In genomic region chr1:183296877-183297383, GRCm38 (mm10) we compare ENCODE assay signal across 8 mouse cellular contexts. TPM values are rescaled to one million over a fixed set of nuclear protein-coding genes. Genes with fewer than 3 reads are reported as not detected.
DNase-seq lines count a peak whose midpoint lies in the region; ATAC-seq and TF ChIP-seq lines count a peak whose summit lies in the region.

Brox (minus strand) TSS chr1:183297269.

- H3K27me3 ChIP-seq in hindbrain, postnatal 0 days (ENCODE audit: insufficient read depth, low read length), result no peaks in the 10 kb centered on the region

- peak; percentile 71 for ATAC-seq in common myeloid progenitor, adult 5-6 weeks (replicated peaks; ENCODE audit: low read depth, poor library complexity, severe bottlenecking)
- ATAC-seq in hindbrain, postnatal 0 days, result peak; percentile 95
- peak; percentile 72 for ATAC-seq in megakaryocyte, adult 5-6 weeks (ENCODE audit: poor library complexity, severe bottlenecking)

- H3K9me3 ChIP-seq in hindbrain, postnatal 0 days (ENCODE audit: low read length), result no peaks in the 10 kb centered on the region

- WGBS in hindbrain, postnatal 0 days, result 1% methylated on average over 38 of the region's 39 CpGs

- H3K27ac ChIP-seq in gastrocnemius, adult 2 months, result peak within 1 kb of the TSS; percentile 90
- peak within 1 kb of the TSS; percentile 66 for H3K27ac ChIP-seq in hindbrain, postnatal 0 days
- H3K27ac ChIP-seq in left cerebral cortex, adult 2 months, result peak within 1 kb of the TSS; percentile 76

- intact Hi-C loops in gastrocnemius, adult 2 months (cut with DNase I), result no loop called here
- intact Hi-C loops in left cerebral cortex, adult 2 months (cut with DNase I), result loop anchor here (2.0 kb wide), 1 partner anchor 48 kb away; no protein-coding TSS in a partner anchor

- H3K4me1 ChIP-seq in hindbrain, postnatal 0 days (ENCODE audit: insufficient read depth, low read length), result no peaks in the 10 kb centered on the region

- peak; percentile 94 for DNase-seq in ZHBTc4 (ENCODE audit: low read depth, low spot score)
- peak; percentile 98 for DNase-seq in gastrocnemius, adult 2 months
- peak; percentile 95 for DNase-seq in hindbrain, postnatal 0 days (ENCODE audit: low spot score)
- peak; percentile 92 to 93 for DNase-seq in left cerebral cortex, adult 2 months (ENCODE audit: extremely low spot score in 1 of 2, low spot score in 2 of 2)
- DNase-seq in right cerebral cortex, adult 2 months (ENCODE audit: low spot score in 2 of 2), result peak; percentile 89 to 94
- peak; percentile 96 for DNase-seq in urinary bladder, postnatal 14 days (ENCODE audit: low spot score)

- H3K4me2 ChIP-seq in hindbrain, postnatal 0 days (ENCODE audit: low read depth, low read length), result peak within 1 kb of the TSS; percentile 55

- TF ChIP-seq CTCF in gastrocnemius, adult 2 months (IDR thresholded peaks at IDR 0.05), result no peak
- TF ChIP-seq CTCF in hindbrain, postnatal 0 days (IDR thresholded peaks at IDR 0.05; ENCODE audit: low read depth), result no peak
- no peak for TF ChIP-seq CTCF in left cerebral cortex, adult 2 months (IDR thresholded peaks at IDR 0.05)

- H3K4me3 ChIP-seq in gastrocnemius, adult 2 months, result peak within 1 kb of the TSS; percentile 70
- peak within 1 kb of the TSS; percentile 46 for H3K4me3 ChIP-seq in hindbrain, postnatal 0 days (ENCODE audit: low read length)
- peak within 1 kb of the TSS; percentile 56 for H3K4me3 ChIP-seq in left cerebral cortex, adult 2 months

- H3K9ac ChIP-seq in hindbrain, postnatal 0 days (replicated peaks; ENCODE audit: low read length), result peak within 1 kb of the TSS; percentile 49

- peaks cover 11% of the 10 kb centered on the region; the same call in 1 of the 2 replicates for H3K36me3 ChIP-seq in hindbrain, postnatal 0 days (ENCODE audit: insufficient read depth, low read length)

RNA-seq across cellular contexts. Expression of gene Brox, which starts in this region (rescaled TPM):
- total RNA-seq in common myeloid progenitor, adult 5-6 weeks (2017), result 34.1 and 39.6 TPM in 2 replicates
- total RNA-seq in gastrocnemius, adult 2 months (2021), result 10 to 100 TPM; 17.2 to 22.7 TPM
- total RNA-seq in hindbrain, postnatal 0 days (2014; rRNA removed), result 80.6 and 93.8 TPM in 2 replicates
- polyA plus RNA-seq in hindbrain, postnatal 0 days (2015; fragmentation: Nextera tagmentation; extraction: Ambion mirVana), result 82.3 and 84.4 TPM in 2 replicates
- total RNA-seq in left cerebral cortex, adult 2 months (2021), result 10 to 100 TPM; 52.0 to 55.4 TPM
- total RNA-seq in megakaryocyte, adult 5-6 weeks (2015), result 35.1 and 44.4 TPM in 2 replicates
- 52.9 and 66.7 TPM in 2 replicates for total RNA-seq in megakaryocyte, adult 5-6 weeks (2017)

Comparison
In these comparisons a context has a peak if more than half of its experiments do, and no peak if none do; other contexts are left out.
1. Peak in every context shown above with its lines: DNase-seq, ATAC-seq, H3K4me3 ChIP-seq and H3K27ac ChIP-seq.